Mouse (Mus musculus): ENCODE measurements around the gene Smim7. TPM values are rescaled to one million over a fixed set of nuclear protein-coding genes. Genes with fewer than 3 reads are reported as not detected.
A peak's percentile ranks its signal among the peaks of the same experiment; 100 is the strongest.

Smim7 gene
- polyA plus RNA-seq (2012; rRNA removed), result 60.1 and 70.8 TPM in 2 replicates

DNA sequence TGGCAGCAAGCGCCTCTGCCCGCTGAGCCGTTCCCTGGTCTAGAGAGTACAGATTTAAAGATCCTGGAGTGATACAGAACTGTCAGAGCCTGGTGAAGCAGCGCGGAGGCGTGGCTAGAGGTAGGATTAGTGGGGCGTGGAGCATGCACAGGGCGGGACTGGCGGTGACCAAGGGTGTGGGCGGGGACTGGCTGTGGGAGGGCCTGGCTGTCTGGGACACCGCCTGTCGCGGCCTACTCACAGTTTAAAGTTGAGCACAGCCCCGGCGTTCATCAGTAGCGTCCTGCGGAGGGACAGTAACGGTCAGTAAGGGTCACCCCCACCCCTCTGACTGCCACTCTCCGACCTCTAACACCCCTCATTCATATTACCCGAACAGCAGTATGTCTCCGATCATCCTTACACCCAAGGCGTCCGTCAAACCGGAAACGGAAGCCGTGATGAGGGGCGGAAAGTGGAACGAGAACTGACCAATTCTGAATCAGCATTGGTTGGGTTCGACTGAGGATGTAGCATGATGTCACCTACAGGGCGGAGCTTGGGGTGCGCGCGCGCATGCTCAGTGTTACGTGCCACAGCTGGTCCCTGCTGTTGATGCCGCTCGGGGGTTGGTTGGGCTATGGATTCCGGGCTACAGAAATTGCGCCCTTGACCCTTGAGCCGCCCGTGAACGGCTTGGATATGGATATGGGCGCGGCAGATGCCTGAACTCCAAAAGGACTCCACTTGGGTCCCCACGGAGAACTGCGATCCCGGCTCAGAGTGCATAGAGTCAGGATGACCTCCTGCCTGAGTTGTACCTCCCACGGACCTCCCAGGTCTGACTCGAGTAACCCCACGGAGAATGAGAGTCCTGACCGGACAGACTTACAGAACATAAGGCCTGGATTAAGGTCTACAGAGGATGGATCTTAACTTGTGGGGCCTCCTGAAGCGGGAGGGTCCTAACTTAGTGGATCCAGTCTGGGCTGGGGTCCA is at the start of gene Smim7:
Gene Smim7 (minus strand): TSS at position 456 of the 978 bp plus-strand sequence.
- DNase-seq (ENCODE audit: low spot score), result peak; percentile 94

DNA sequence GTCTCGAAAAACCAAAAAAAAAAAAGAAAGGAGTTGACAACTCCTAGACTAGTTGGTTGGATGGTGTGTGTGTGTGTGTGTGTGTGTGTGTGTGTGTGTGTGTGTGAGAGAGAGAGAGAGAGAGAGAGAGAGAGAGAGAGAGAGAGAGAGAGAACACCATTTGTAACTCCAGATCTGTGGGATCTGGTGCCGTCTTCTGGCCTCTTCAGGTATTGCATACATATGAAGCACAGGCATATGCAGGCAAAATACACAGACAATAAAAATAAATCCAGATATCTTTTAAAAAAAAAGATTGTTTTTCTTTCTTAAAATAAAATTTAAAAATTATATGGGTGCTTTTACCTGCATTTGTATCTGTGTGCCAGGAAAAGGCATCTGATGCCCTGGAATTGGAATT is 19.3 kb upstream of the Smim7 start:
- no peak for DNase-seq (ENCODE audit: low spot score)

DNA sequence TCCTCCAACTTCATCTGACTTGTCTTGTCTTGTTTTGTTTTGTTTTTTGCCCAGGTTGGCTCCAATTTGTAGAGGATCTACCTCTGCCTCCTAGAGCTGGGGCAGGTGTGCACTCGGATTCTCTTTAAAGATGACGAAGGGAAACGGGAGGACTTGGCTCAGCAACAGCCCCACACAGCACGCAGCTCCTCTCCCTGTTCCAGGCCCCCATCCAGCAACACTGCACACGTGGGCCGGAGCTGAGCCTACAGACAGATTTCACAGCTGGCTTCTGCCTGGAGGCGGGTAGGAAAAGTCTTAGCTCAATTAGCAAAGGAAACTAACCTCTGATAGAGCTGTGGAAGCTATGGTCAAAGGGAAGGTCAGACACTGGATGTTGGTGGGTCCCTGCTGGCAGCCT is 18.4 kb upstream of the Smim7 start:
- DNase-seq (ENCODE audit: low spot score), result no peak

DNA sequence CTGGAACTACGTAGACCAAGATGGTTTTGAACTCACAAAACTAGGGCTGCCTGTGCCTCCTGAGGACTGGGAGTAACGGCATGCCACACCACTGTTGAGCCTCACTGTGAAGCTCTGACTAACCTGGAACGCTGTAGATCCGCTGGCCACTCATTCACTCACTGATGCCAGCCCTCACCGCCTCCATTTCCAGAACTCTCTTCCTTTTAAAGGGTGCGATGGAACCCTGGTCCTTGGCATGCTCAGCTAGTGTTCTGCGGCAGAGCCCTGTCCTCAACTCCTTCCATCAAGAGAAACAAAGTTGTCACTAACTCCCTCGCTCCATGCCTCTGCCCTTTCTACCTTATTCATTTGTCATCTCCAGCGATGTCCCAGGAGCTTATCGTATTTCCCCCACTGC is 18.0 kb upstream of the Smim7 start:
- DNase-seq (ENCODE audit: low spot score), result no peak

GRCm38 (mm10) chr8:72587806-72588205 is 16.9 kb upstream of the Smim7 start:
- DNase-seq (ENCODE audit: low spot score), result no peak

DNA sequence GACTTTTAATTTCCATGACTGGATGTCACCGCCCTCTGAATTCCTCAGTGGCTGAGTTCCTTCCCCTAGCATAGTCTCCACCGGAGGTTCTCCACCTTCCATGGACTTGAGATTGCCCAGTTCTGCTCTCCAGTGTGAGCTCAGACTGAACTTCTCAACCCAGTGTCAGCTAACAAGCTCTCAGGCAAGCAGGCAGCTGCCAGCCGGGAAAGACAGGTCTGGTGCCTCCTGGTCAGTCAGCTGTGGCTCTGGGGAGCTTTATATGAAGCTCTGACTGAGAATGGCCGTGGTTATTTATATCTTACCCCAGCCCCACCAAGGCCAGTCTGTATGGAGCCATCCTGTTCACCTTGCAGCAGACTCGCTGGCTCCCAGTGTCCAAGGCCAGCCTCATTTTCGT is 13.5 kb upstream of the Smim7 start:
- no peak for DNase-seq (ENCODE audit: low spot score)

GRCm38 (mm10) chr8:72583056-72583771 is 12.3 kb upstream of the Smim7 start:
- no peak for DNase-seq (ENCODE audit: low spot score)

- no peak for DNase-seq (ENCODE audit: low spot score)
Observed at GRCm38 (mm10) chr8:72579374-72579773, 8.5 kb upstream of the Smim7 start.

DNA sequence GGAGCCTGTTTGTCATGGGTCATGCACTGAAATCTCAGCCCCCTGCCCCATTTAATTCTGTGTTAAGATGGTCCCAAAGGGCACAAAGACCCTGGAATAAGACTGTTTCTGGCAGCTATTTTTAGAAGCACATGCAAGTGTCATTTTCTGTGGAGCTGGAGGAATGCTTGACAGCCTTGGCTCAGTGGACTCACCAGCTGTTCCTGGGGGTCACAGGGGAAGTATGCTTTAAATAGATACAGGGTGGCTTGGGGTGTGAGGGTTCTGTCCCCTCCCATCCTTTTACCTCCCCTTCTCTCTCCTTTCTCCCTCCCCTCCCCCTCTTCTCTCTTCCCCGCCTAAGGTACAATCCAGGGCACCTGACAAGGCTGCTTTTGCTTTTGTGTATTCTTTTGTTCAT is 7.1 kb upstream of the Smim7 start:
- DNase-seq (ENCODE audit: low spot score), result no peak

DNA sequence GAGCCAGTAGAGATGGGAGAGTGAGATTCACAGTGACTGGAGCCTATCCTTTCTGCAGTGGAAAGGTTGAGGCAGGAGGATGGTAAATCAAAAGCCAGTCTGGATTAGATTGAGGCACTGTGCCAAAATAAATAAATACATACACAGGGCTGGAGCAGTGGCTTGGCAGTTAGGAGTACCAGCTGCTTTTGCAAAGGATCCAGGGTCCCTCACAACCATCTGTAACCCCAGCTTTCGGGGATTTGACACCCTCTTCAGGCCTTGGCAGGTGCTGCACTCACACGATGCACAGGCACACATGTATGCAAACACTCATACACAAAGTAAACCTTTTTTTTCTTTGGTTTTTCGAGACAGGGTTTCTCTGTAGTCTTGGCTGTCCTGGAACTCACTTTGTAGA is 6.4 kb upstream of the Smim7 start:
- no peak for DNase-seq (ENCODE audit: low spot score)

GRCm38 (mm10) chr8:72575915-72576314 is 5.0 kb upstream of the Smim7 start:
- no peak for DNase-seq (ENCODE audit: low spot score)

- no peak for DNase-seq (ENCODE audit: low spot score)
Observed at GRCm38 (mm10) chr8:72573450-72573849, 2.6 kb upstream of the Smim7 start.

GRCm38 (mm10) chr8:72572507-72572906 is 1.6 kb upstream of the Smim7 start:
- no peak for DNase-seq (ENCODE audit: low spot score)

GRCm38 (mm10) chr8:72571611-72572473 is 954 bp upstream of the Smim7 start, which contains the start of gene Tmem38a:
TSS of gene Tmem38a (plus strand) at chr8:72572055.
- peak; percentile 71 for DNase-seq (ENCODE audit: low spot score)

DNA sequence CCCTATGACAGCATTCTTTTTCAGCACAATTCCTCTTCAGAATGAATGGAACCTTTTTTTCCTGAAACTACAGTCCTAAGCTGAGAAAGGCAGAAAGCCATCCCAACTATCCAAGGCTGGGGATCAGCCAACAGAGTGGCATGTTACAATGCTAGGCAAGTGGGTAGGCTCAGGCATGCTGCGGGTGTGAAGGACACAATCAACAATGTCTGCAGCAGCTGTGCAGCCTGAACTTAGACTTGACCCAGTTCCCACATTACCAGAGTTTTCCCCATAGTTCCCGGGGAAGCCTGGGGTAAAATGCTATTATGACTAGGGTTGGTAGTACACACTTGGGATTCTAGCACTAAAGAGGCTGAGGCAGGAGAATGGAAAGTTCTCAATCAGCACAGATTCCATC is 4.9 kb downstream of the Smim7 start:
- DNase-seq (ENCODE audit: low spot score), result no peak

DNA sequence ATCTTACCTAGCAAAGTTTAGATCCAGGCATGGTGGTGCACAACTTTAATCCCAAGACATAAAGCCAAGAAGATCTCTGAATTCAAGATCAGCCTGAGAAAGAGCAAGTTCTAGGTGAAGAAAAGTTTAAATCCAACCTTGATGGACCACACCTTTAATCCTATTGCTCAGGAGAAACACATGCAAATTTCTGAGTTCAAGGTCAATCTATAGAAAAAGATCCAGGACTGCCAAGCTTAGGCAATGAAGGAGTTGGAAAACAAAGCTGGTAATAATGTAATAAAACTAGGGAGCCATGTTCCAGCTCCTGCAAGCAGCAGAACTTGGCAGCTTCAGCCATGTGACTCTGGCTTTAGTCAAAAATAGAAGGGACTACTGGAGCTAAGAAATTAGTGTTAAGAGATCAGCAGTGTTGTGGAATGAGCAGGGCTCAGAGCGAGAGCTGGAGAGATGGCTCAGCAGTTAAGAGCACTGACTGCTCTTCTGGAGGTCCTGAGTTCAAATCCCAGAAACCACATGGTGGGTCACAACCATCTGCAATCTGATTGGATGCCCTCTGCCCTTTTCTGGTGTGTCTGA is 9.7 kb downstream of the Smim7 start:
- no peak for DNase-seq (ENCODE audit: low spot score)

DNA sequence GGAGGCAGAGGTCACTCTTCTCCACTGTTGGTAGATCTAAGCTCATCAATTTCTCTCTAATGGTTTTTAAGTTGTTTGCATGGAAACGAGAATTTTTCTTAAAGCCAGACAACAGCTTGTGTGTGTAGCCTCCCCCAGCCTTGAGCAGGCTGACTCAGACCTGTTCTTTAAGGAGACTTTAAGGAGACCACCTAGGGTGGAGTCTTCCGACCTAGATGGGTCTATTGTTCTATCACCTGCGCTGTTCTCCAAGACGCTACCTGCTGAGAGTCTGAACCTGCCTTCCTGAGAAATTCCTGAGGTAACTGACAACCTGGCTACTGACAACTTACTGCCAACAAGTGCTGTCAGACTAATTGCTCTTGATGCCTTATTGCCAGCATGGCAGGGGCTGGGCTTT is 15.1 kb downstream of the Smim7 start:
- no peak for DNase-seq (ENCODE audit: low spot score)

DNA sequence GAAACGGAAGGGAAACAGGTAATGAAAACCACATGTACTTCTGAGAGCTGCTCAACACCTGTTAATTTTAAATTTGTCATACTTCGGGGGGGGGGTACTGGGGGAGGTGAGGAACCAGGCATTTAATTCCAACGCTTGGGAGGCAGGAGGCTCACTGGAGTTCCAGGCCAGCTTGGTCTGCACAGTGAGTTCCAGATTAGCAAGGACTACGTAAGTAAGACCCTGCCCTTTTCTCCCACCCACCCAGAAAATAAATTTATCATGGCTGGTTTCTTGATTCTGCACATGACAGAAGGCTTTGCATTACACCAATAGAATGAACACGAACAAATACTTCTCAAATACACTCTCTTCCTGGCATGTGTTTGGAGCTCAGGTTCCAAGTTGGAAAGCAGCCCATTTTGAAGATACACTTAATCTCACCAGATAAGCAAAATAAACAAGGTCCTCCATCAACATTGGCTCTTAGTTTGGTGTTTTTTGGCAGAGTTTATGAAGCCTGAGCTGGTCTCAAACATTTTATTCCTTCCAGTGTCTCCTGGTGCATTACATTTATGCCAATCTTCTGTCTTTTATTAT is 21.5 kb downstream of the Smim7 start:
- DNase-seq (ENCODE audit: low spot score), result no peak

DNA sequence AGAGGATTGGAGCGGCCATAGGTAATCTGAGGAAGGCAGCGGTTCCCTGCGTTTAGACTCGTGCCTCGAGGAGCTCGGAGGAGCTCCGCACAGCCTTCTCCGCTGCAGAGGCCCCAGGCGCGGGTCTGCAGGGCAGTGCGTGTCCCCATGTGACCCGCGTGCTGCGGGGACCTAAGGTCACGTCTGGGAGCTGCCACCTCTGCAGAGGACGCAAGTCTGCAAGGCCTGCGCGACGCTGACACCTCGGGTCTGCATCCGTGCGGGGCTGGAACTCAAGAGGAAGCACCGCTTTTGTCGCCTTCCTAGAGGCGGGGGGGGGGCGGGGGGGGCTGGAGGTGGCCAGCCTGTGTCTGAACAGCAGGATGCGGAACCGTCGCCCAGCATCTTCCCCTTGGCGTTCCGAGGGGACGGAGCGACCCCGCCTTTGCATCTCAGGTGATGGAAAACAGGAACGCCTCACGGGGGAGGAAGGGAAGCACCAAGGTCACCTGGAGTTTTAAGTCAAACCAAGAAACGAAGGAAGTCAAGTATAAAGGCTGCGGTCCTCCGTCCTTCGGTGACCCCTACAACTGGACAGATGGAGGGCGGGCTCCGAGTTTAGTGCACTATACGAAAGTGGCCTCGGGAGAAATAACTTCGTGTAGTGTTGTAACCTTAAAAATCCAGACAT is 22.1 kb downstream of the Smim7 start:
- DNase-seq (ENCODE audit: low spot score), result no peak

GRCm38 (mm10) chr8:72547802-72548643 is 22.9 kb downstream of the Smim7 start, which contains the start of gene Med26:
TSS of gene Med26 (minus strand) at chr8:72548270.
- DNase-seq (ENCODE audit: low spot score), result peak; percentile 93

All from urinary bladder, adult 2 months (tissue).